ENCODE assay signal across 9 mouse cellular contexts in genomic region chr4:134263191-134263590, GRCm38 (mm10). TPM values are rescaled to one million over a fixed set of nuclear protein-coding genes. Genes with fewer than 3 reads are reported as not detected.
DNase-seq lines count a peak whose midpoint lies in the region; ATAC-seq and TF ChIP-seq lines count a peak whose summit lies in the region.
"Had no signal": no experiment of that assay in that cellular context is flagged by ENCODE, and none has a peak within 500 bp of the region (broad histone marks: within the 10 kb centered on the region; RNA-seq: fewer than 3 reads in every experiment).

No protein-coding gene starts in this region.

- no peak overlapping the region for H3K4me2 ChIP-seq in intestine, postnatal 0 days (replicated peaks; ENCODE audit: low read depth)

- 32% methylated on average over 6 of the region's 6 CpGs for WGBS in heart, embryonic 10.5 days
- WGBS in intestine, postnatal 0 days, result 28% methylated on average over 6 of the region's 6 CpGs

- no peaks in the 10 kb centered on the region; the same call in 1 of the 2 replicates for H3K9me3 ChIP-seq in heart, embryonic 10.5 days
- peaks cover 4% of the 10 kb centered on the region; the same call in 1 of the 2 replicates for H3K9me3 ChIP-seq in intestine, postnatal 0 days (ENCODE audit: control insufficient read depth)

- TF ChIP-seq POLR2A in brain, embryonic 14.5 days (IDR thresholded peaks at IDR 0.05; ENCODE audit: borderline replicate concordance, extremely low read depth, insufficient read depth, insufficient read length, poor library complexity, severe bottlenecking), result no peak

- H3K36me3 ChIP-seq in heart, embryonic 10.5 days, result no peaks in the 10 kb centered on the region
- no peaks in the 10 kb centered on the region for H3K36me3 ChIP-seq in intestine, postnatal 0 days (ENCODE audit: control insufficient read depth, insufficient read depth)

- H3K4me3 ChIP-seq in heart, embryonic 10.5 days, result no peak overlapping the region
- H3K4me3 ChIP-seq in intestine, postnatal 0 days (ENCODE audit: low read depth, low read length), result no peak overlapping the region

- H3K27ac ChIP-seq in heart, embryonic 10.5 days, result no peak overlapping the region
- H3K27ac ChIP-seq in intestine, postnatal 0 days (ENCODE audit: low read depth, low read length), result no peak overlapping the region

- no peak overlapping the region for H3K9ac ChIP-seq in intestine, postnatal 0 days (ENCODE audit: low read depth, low read length)

- peaks cover 4% of the 10 kb centered on the region; the same call in 1 of the 2 replicates for H3K4me1 ChIP-seq in heart, embryonic 10.5 days
- no peaks in the 10 kb centered on the region for H3K4me1 ChIP-seq in intestine, postnatal 0 days (replicated peaks; ENCODE audit: control insufficient read depth, insufficient read depth, low read length)

- DNase-seq in heart, adult 8-10 months (ENCODE audit: low spot score), result peak; percentile 45
- DNase-seq in heart, embryonic 10.5 days (ENCODE audit: low spot score), result no peak
- DNase-seq in spleen, postnatal 4 days (ENCODE audit: low spot score in 2 of 2), result peak; percentile 48 to 82
- DNase-seq in spleen, adult 12 weeks (ENCODE audit: low spot score), result no peak
- peak; percentile 37 for DNase-seq in brain, embryonic 14.5 days (ENCODE audit: low read depth)

- H3K27me3 ChIP-seq in heart, embryonic 10.5 days (ENCODE audit: insufficient read depth, poor library complexity, severe bottlenecking), result no peaks in the 10 kb centered on the region
- no peaks in the 10 kb centered on the region for H3K27me3 ChIP-seq in intestine, postnatal 0 days (replicated peaks; ENCODE audit: control insufficient read depth, insufficient read depth, low read length)

- ATAC-seq in intestine, postnatal 0 days, result 0 out of 2 replicates have a peak, but pooled peaks have one; percentile 41
- ATAC-seq in megakaryocyte, adult 5-6 weeks (ENCODE audit: poor library complexity, severe bottlenecking), result peak; percentile 51; the same call in 1 of the 2 replicates
- ATAC-seq in frontal cortex, adult (ENCODE audit: low TSS enrichment), result no peak; the same call in 1 of the 2 replicates

- peak; percentile 67 for TF ChIP-seq CTCF in brain, embryonic 14.5 days (IDR thresholded peaks at IDR 0.05; ENCODE audit: borderline replicate concordance, extremely low read depth, insufficient read depth, insufficient read length)
- peak; percentile 91 for TF ChIP-seq CTCF in intestine, postnatal 0 days (IDR thresholded peaks at IDR 0.05; ENCODE audit: low read depth)

RNA-seq across cellular contexts. Expression of gene Grrp1, which starts 9.3 kb away (rescaled TPM):
- total RNA-seq in heart, adult 8-10 months (2022), result 1 to 10 TPM; 6.1 to 8.0 (median 7.3) TPM
- 6.3 and 8.8 TPM in 2 replicates for polyA plus RNA-seq in heart, embryonic 10.5 days (2016; fragmentation: Nextera tagmentation; extraction: Ambion mirVana)
- 16.5 and 16.6 TPM in 2 replicates for polyA plus RNA-seq in brain, embryonic 14.5 days (2012; rRNA removed)
- 6.8 and 7.6 TPM in 2 replicates for polyA plus RNA-seq in intestine, postnatal 0 days (2015; fragmentation: Nextera tagmentation; extraction: Ambion mirVana)
- not detected in 2 replicates for total RNA-seq in megakaryocyte, adult 5-6 weeks (2015)
- total RNA-seq in megakaryocyte, adult 5-6 weeks (2017), result not detected in 2 replicates

RNA-seq across cellular contexts. Expression of gene Gm30191, which starts 16.5 kb away (rescaled TPM):
- total RNA-seq in heart, adult 8-10 months (2022), result not detected
- not detected in 2 replicates for polyA plus RNA-seq in heart, embryonic 10.5 days (2016; fragmentation: Nextera tagmentation; extraction: Ambion mirVana)
- polyA plus RNA-seq in brain, embryonic 14.5 days (2012; rRNA removed), result 0.33 and 0.64 TPM in 2 replicates
- not detected in 2 replicates for polyA plus RNA-seq in intestine, postnatal 0 days (2015; fragmentation: Nextera tagmentation; extraction: Ambion mirVana)
- not detected in 2 replicates for total RNA-seq in megakaryocyte, adult 5-6 weeks (2015)
- total RNA-seq in megakaryocyte, adult 5-6 weeks (2017), result not detected in 2 replicates
- total RNA-seq: heart, postnatal 36 days had no signal

RNA-seq across cellular contexts. Expression of gene Zfp593, which starts 17.8 kb away (rescaled TPM):
- total RNA-seq in heart, adult 8-10 months (2022), result 1 to 10 TPM; 3.8 to 4.3 (median 4.0) TPM
- polyA plus RNA-seq in heart, embryonic 10.5 days (2016; fragmentation: Nextera tagmentation; extraction: Ambion mirVana), result 13.3 and 15.3 TPM in 2 replicates
- polyA plus RNA-seq in brain, embryonic 14.5 days (2012; rRNA removed), result 14.5 and 19.0 TPM in 2 replicates
- polyA plus RNA-seq in intestine, postnatal 0 days (2015; fragmentation: Nextera tagmentation; extraction: Ambion mirVana), result 9.4 and 10.5 TPM in 2 replicates
- total RNA-seq in megakaryocyte, adult 5-6 weeks (2015), result 3.5 and 4.6 TPM in 2 replicates
- total RNA-seq in megakaryocyte, adult 5-6 weeks (2017), result 3.8 and 5.9 TPM in 2 replicates

RNA-seq across cellular contexts. Expression of gene E130218I03Rik, which starts 19.7 kb away (rescaled TPM):
- not detected for total RNA-seq in heart, adult 8-10 months (2022)
- 0.19 and 0.28 TPM in 2 replicates for polyA plus RNA-seq in heart, embryonic 10.5 days (2016; fragmentation: Nextera tagmentation; extraction: Ambion mirVana)
- polyA plus RNA-seq in brain, embryonic 14.5 days (2012; rRNA removed), result not detected in 2 replicates
- polyA plus RNA-seq in intestine, postnatal 0 days (2015; fragmentation: Nextera tagmentation; extraction: Ambion mirVana), result 0.39 and 0.46 TPM in 2 replicates
- not detected in 2 replicates for total RNA-seq in megakaryocyte, adult 5-6 weeks (2015)
- not detected in 2 replicates for total RNA-seq in megakaryocyte, adult 5-6 weeks (2017)
- total RNA-seq: heart, postnatal 36 days had no signal

RNA-seq across cellular contexts. Expression of gene Pdik1l, which starts 24.5 kb away (rescaled TPM):
- 1 to 10 TPM; 6.2 to 7.6 (median 6.7) TPM for total RNA-seq in heart, adult 8-10 months (2022)
- 15.8 and 18.2 TPM in 2 replicates for polyA plus RNA-seq in heart, embryonic 10.5 days (2016; fragmentation: Nextera tagmentation; extraction: Ambion mirVana)
- 18.8 and 20.7 TPM in 2 replicates for polyA plus RNA-seq in brain, embryonic 14.5 days (2012; rRNA removed)
- polyA plus RNA-seq in intestine, postnatal 0 days (2015; fragmentation: Nextera tagmentation; extraction: Ambion mirVana), result 9.2 and 9.6 TPM in 2 replicates
- total RNA-seq in megakaryocyte, adult 5-6 weeks (2015), result 21.2 and 21.5 TPM in 2 replicates
- 39.0 and 40.7 TPM in 2 replicates for total RNA-seq in megakaryocyte, adult 5-6 weeks (2017)

Comparison
In these comparisons a context has a peak if more than half of its experiments do, and no peak if none do; other contexts are left out.
1. DNase-seq: peak in heart, adult 8-10 months (single experiment), spleen, postnatal 4 days (2 of 2) and brain, embryonic 14.5 days (single experiment); none in heart, embryonic 10.5 days (single experiment) and spleen, adult 12 weeks (single experiment).